Mouse (Mus musculus) hindlimb bud, embryonic 11.5 days (tissue): ENCODE results near the gene Yy1.
"Not testable (repeated sequence)": the region's sequence is repeated elsewhere in the genome, so short reads cannot be mapped to it uniquely, and the experiment has no call there.

ENCODE experiments used
- DNase-seq: peaks from one replicate; pipeline ENCODE4 v3.0.0-alpha.2; 2012; ENCODE audit warnings: low read depth, low spot score; ENCODE audit errors: extremely low spot score

Yy1 gene

GRCm38 (mm10) chr12:108826282-108826957, 33.6 kb downstream of the Yy1 start:
- DNase-seq = no peak

- no peak for DNase-seq
Measured at GRCm38 (mm10) chr12:108826958-108827535, 34.3 kb downstream of the Yy1 start.

- DNase-seq = no peak
Measured at GRCm38 (mm10) chr12:108827641-108828040, 34.9 kb downstream of the Yy1 start.

- DNase-seq = no peak
Measured at GRCm38 (mm10) chr12:108829636-108830035, 36.9 kb downstream of the Yy1 start.

GRCm38 (mm10) chr12:108830358-108830757, 37.6 kb downstream of the Yy1 start:
- DNase-seq = no peak

- no peak for DNase-seq
Measured at GRCm38 (mm10) chr12:108831966-108832643, 39.3 kb downstream of the Yy1 start.

DNA sequence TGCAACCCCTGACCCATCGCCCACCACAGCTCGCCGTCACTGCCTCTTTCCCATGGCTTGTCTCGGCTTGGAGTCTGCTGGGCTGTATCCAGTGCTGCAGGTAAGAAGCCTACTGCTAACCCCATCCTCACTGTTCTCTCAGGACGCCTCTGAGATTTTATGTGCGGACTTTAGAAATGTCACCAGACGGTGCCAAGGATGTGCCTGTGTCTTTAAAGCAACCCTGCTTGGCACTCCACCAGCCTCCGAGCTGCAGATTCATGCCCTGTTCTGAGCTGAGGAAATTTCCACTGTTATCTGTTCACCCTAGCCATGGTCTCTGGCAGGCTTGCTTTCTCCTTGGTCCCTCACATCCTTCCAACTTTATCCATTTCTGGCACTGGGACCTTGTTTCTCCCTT, 40.1 kb downstream of the Yy1 start:
- DNase-seq = no peak

DNA sequence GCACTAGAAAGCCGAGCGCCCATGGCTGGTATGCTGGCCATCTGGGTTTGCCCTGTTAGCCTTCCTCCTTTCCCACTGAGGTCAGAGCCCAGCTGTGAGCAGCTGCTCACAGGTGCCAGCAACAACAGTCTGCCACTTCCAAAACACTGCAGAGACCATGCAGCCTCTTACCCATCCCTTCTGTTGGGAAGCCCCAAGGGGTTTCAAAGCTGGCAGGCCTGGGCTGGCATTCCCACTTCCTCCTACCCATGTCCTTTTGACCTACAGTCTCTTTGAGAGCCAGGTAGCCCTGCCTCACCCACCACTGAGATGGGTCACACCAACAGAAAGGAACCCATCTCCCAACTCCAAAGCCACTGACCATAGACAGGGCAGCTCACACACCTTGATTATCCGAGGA, 40.6 kb downstream of the Yy1 start:
- no peak for DNase-seq

GRCm38 (mm10) chr12:108834337-108834736, 41.6 kb downstream of the Yy1 start:
- DNase-seq = no peak

- DNase-seq = no peak
Measured at GRCm38 (mm10) chr12:108834786-108835185, 42.0 kb downstream of the Yy1 start.

- DNase-seq = no peak
Measured at GRCm38 (mm10) chr12:108835208-108835839, 42.6 kb downstream of the Yy1 start.

DNA sequence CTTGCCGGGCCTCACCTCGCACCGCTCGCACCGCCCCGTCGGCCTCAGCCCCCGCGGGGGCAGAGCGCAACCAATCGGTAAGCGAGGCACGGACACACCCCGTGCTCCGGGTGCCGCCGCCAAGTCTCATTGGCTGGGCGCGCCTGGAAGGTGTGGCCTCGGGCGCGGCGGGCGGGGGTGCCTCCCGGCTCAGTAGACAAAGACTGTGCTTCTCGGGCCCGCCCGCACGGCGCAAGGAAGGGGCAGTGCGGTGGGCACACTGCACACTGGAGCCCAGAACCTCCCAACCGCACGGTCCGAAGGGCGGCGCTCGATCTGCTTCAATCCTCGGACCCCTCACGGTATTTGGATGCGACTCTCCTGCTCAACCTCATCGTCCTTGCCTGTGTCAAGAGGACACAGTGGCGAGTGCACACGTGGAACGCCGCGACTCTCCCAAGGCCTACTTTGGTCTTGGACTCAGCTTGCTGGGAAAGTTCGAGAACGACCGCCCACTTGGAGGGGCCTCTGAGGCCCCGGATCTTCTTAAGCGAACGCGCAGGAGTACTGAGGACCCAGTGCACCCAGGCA, 43.2 kb downstream of the Yy1 start, which contains the start of the genes Slc25a29 and Slc25a47:
Gene Slc25a29 (minus strand): TSS at position 44 of the 570 bp plus-strand sequence.
Gene Slc25a47 (plus strand): TSS at position 207 of the 570 bp plus-strand sequence.
- DNase-seq = peak; percentile 52

GRCm38 (mm10) chr12:108836722-108837121, 43.9 kb downstream of the Yy1 start:
- no peak for DNase-seq

- no peak for DNase-seq
Measured at GRCm38 (mm10) chr12:108841181-108841580, 48.4 kb downstream of the Yy1 start.

DNA sequence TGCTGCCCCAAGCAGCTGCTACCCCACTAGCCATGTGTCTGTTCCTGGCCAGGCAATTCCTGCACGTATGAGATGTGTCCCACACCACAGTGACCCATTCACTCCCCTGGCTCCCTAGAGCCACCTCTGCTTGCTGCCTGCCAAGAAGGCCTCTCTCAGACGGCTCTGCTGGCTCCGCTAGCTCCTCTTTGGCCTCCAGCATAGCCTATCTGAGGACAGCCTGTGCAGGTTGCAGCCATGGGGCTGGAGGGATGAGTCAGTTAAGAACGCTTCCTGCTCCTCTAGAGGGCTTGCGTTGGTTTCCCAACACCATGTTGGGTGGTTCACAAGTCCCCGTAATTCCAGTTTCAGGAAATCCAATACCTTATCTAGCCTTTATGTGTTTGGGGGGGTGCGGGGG, 49.9 kb downstream of the Yy1 start:
- DNase-seq = no peak

GRCm38 (mm10) chr12:108848033-108848432, 55.3 kb downstream of the Yy1 start:
- DNase-seq = not testable (repeated sequence)

DNA sequence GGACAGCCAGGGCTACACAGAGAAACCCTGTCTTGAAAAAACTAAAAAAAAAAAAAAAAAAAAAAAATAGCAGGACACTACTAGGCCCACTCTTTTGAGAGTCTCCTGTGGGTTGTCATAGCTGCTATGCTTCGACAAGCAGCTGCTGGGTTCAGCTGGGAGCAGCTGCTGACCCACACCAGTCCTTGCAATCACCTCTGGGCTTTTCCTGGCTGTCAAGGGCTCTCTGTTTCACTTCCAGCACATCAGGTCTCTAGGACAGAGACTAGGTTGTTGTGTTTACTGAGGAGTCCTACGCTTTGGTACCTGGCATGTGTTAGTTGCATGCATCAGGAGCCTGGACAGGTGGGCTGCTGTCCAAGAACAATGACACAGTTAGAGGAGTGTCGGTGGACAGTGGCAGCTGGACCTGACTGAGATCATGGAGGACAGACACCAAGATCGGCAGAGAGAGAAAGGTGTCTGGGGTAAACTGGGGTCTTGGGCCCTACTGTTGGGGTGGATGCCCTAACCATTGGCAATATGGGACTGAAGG, 56.8 kb downstream of the Yy1 start:
- DNase-seq = no peak

GRCm38 (mm10) chr12:108850129-108850528, 57.4 kb downstream of the Yy1 start:
- DNase-seq = no peak

DNA sequence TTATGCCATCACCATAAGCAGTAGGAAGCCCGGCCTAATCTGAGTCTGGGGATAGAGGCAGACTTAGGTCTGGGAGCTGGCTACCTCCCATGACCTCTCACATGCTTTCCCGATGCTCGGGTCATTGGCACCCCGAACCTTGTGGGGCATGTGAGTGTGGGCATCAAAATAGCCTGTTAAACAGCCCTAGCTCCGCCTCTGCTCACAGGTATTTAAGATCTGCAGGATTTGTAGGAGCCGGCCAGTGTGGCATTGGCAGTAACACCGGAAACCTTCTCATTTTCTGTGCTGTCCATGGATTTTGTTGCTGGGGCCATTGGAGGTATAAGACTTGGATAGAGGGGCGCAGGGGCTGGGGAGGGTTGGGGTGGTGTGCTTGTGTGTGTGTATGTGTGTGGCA, 58.1 kb downstream of the Yy1 start:
- DNase-seq = no peak

DNA sequence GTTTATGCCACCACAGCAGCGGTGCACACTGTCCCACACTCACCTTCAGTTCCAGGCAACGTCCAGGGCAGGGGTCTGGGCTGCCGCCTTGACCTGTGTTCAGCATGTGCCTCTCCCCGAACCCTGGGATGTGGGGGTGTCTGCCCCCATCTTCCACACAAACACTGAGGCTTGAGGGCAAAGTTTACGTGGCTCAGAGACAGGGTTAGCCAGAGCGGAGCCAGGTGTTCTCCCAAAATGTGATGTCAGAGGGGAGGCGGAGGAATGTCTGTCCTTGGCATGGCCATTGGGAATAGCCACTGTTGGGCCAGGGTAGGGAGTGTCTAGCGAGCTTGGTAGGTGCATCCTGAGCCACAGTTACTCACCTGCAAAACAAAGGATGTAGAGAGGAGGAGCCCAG, 60.0 kb downstream of the Yy1 start:
- DNase-seq = no peak

GRCm38 (mm10) chr12:108855081-108855480, 62.3 kb downstream of the Yy1 start:
- DNase-seq = no peak
